Mouse (Mus musculus) CH12.LX (cell line): Measurements from ENCODE around the gene Ranbp10. TPM values are rescaled to one million over a fixed set of nuclear protein-coding genes. Genes with fewer than 3 reads are reported as not detected.

Source experiments
- DNase-seq: peaks from one replicate; pipeline ENCODE4 v3.0.0-alpha.2; 2013; ENCODE audit errors: extremely low read depth
- H3K27ac ChIP-seq: 2 replicates; pipeline ENCODE4 v1.5.1; 2012; ENCODE audit warnings: low read depth, mild to moderate bottlenecking, control low read depth, moderate library complexity; ENCODE audit not compliant: insufficient read depth
- H3K27me3 ChIP-seq: replicated peaks from 2 replicates; pipeline ENCODE3; 2012; ENCODE audit warnings: inconsistent platforms
- H3K36me3 ChIP-seq, 2 experiments: replicated peaks in 1 of 2; 2 replicates each; pipeline versions ENCODE3 to v1.6.1; 2012; ENCODE audit warnings: inconsistent platforms in 1 of 2, low read length in 1 of 2, mild to moderate bottlenecking in 1 of 2, mixed read lengths in 1 of 2, moderate library complexity in 1 of 2; ENCODE audit not compliant: control insufficient read depth in 1 of 2, insufficient read depth in 1 of 2
- H3K4me1 ChIP-seq, 2 experiments: 2 replicates each; pipeline ENCODE4 v1.6.1; 2012; ENCODE audit warnings: inconsistent platforms in 1 of 2, moderate library complexity in 1 of 2; ENCODE audit not compliant: insufficient read depth in 2 of 2, control insufficient read depth in 1 of 2
- H3K4me2 ChIP-seq: 2 replicates; pipeline ENCODE4 v1.6.1; 2012; ENCODE audit warnings: low read depth, mild to moderate bottlenecking, control low read depth; ENCODE audit not compliant: poor library complexity, insufficient read depth, severe bottlenecking
- H3K4me3 ChIP-seq, 3 experiments: fragments of 150-350 bp in 1 of 3; sonication (generic) in 1 of 3; replicated peaks in 1 of 3; 2 replicates each; pipeline versions ENCODE3 to v1.5.1; 2011 to 2012; ENCODE audit warnings: low read depth in 2 of 3, low read length in 2 of 3, mild to moderate bottlenecking in 2 of 3, moderate library complexity in 2 of 3, control low read depth in 1 of 3, improper control_type of control experiment in 1 of 3, inconsistent platforms in 1 of 3, mixed read lengths in 1 of 3; ENCODE audit not compliant: poor library complexity in 1 of 3
- H3K79me2 ChIP-seq: replicated peaks from 2 replicates; pipeline ENCODE4 v1.6.1; 2012; ENCODE audit warnings: mild to moderate bottlenecking, moderate library complexity; ENCODE audit not compliant: control insufficient read depth, poor library complexity, insufficient read depth, severe bottlenecking; ENCODE audit errors: extremely low read depth
- H3K9ac ChIP-seq: 2 replicates; pipeline ENCODE4 v1.6.1; 2012; ENCODE audit warnings: low read depth, mild to moderate bottlenecking, control low read depth, moderate library complexity; ENCODE audit not compliant: insufficient read depth
- H3K9me3 ChIP-seq: replicated peaks from 2 replicates; pipeline ENCODE3; 2012; ENCODE audit warnings: low read length, inconsistent platforms, mixed read lengths
- CHD1 ChIP-seq: IDR thresholded peaks from 2 replicates; pipeline ENCODE4 v1.6.1; 2012; ENCODE audit warnings: low read depth, low read length, improper control_type of control experiment, inconsistent platforms
- CTCF ChIP-seq, 2 experiments: IDR thresholded peaks in 1 of 2; conservative IDR thresholded peaks in 1 of 2; 2 replicates each; pipeline ENCODE4 v1.5.1; 2011 to 2012; ENCODE audit warnings: low read depth in 2 of 2, low read length in 2 of 2, improper control_type of control experiment in 1 of 2, inconsistent platforms in 1 of 2, mild to moderate bottlenecking in 1 of 2, moderate library complexity in 1 of 2
- GABPA ChIP-seq: IDR thresholded peaks from 2 replicates; pipeline ENCODE4 v1.6.1; 2012; ENCODE audit warnings: low read depth, low read length, improper control_type of control experiment, inconsistent platforms; ENCODE audit not compliant: insufficient replicate concordance
- MEF2A ChIP-seq: IDR thresholded peaks from 2 replicates; pipeline ENCODE4 v1.6.1; 2014; ENCODE audit warnings: low read depth, mild to moderate bottlenecking, inconsistent platforms, low read length, improper control_type of control experiment, borderline replicate concordance
- MYC ChIP-seq: IDR thresholded peaks from 2 replicates; pipeline ENCODE4 v1.6.1; 2011; ENCODE audit warnings: low read depth, mild to moderate bottlenecking, improper control_type of control experiment, low read length
- NELFE ChIP-seq: IDR thresholded peaks from 2 replicates; pipeline ENCODE4 v1.6.1; 2011; ENCODE audit warnings: low read depth, low read length, improper control_type of control experiment
- POLR2AphosphoS2 ChIP-seq: IDR thresholded peaks from 2 replicates; pipeline ENCODE4 v1.6.1; 2011; ENCODE audit warnings: low read depth, low read length, improper control_type of control experiment
- RAD21 ChIP-seq: IDR thresholded peaks from 2 replicates; pipeline ENCODE4 v1.6.1; 2011; ENCODE audit warnings: low read depth, mild to moderate bottlenecking, low read length, improper control_type of control experiment, moderate library complexity
- RCOR1 ChIP-seq: conservative IDR thresholded peaks from 2 replicates; pipeline ENCODE4 v1.6.1; 2012; ENCODE audit warnings: low read depth, mild to moderate bottlenecking, inconsistent platforms, low read length, improper control_type of control experiment
- SIN3A ChIP-seq: IDR thresholded peaks from 2 replicates; pipeline ENCODE4 v1.6.1; 2012; ENCODE audit warnings: low read length, improper control_type of control experiment, inconsistent platforms
- SMC3 ChIP-seq: IDR thresholded peaks from 2 replicates; pipeline ENCODE4 v1.6.1; 2011; ENCODE audit warnings: low read depth, low read length, improper control_type of control experiment
- TCF12 ChIP-seq: IDR thresholded peaks from 2 replicates; pipeline ENCODE4 v1.6.1; 2014; ENCODE audit warnings: low read depth, mild to moderate bottlenecking, inconsistent platforms, low read length, improper control_type of control experiment
- ZMIZ1 ChIP-seq: IDR thresholded peaks from 2 replicates; pipeline ENCODE4 v1.6.1; 2012; ENCODE audit warnings: low read depth, mild to moderate bottlenecking, inconsistent platforms, low read length, improper control_type of control experiment
- dilution Hi-C: fragments of 300-500 bp; cut with MboI; formaldehyde crosslinking; loops from 2 replicates; pipeline ENCODE4 v1.14.3; 2020; ENCODE audit warnings: low sequenced_read_pairs; ENCODE audit not compliant: extremely low pct_unique_long_range_greater_than_20kb, extremely low pct_ligation_motif_present
- in situ Hi-C: fragments of 300-500 bp; cut with MboI; formaldehyde crosslinking; loops from 3 replicates; pipeline ENCODE4 v1.14.3; 2019; ENCODE audit warnings: low sequenced_read_pairs, low pct_ligation_motif_present, low pct_unique_long_range_greater_than_20kb, mixed read lengths
- polyA plus RNA-seq: library from polyadenylated mRNA; unstranded; fragments of >175 nt; gene quantifications from 2 replicates; pipeline ENCODE4 v1.2.1, GENCODE M21; 2012; ENCODE audit warnings: low read depth; ENCODE audit not compliant: insufficient read length
- total RNA-seq, 2 experiments: library from RNA; depleted of rRNA; stranded (reverse); fragments of 300-350 nt in 1 of 2; fragments of >200 nt in 1 of 2; gene quantifications; 2 replicates each; pipeline ENCODE4 v1.2.3; 2012 to 2014

Ranbp10 gene
- total and polyA plus RNA-seq, 3 experiments: 7.4 to 15.8 (median 8.7) TPM

DNA sequence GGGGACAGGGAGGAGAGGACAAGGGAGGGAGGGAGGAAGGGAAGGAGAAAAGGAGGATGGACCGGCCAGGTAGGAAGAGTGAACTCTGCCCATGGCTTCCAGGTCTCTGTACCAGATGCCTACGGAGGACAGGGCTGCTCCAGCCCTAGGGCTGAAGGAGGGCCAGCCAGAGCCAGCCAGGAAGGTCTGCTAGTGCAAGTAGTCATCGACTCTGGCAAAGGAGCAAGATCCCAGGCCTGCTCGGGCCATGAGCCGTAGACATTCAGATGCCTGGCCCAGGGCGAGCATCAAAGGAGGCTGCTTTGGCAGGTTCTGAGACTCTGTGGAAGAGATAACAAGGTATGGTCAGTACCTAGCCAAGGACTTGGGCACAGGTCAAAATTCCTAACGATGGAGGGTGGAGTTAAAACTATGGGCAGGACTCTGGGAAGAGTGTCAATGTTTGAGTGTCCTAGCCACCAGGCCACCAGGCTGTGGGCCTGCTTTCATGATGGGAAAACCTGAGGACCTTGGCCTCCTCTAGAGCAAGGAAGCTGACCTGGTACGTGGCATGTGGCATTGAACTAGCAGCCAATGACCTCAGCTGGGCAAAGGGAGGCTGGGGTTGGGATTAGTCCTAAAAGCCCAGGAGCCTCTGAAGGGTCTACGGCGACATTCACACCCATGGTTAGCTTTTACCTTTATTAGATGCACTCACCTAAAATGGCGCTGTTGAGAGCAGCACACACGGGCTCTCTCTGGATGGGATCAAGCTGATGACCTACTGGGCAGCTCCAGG lies 55.6 kb downstream of the Ranbp10 start:
- TF ChIP-seq NELFE (no peak), RAD21 (no peak), MEF2A (no peak), GABPA (no peak), CHD1 (no peak)
- no peak overlapping the region for H3K9ac ChIP-seq
- in situ Hi-C loops: no loop called here
- H3K27me3 ChIP-seq: no peaks in the 10 kb centered on the region
- no peaks in the 10 kb centered on the region for H3K4me1 ChIP-seq
- no peak for DNase-seq
- no peak overlapping the region for H3K4me3 ChIP-seq
- dilution Hi-C loops: no loop called here
- no peaks in the 10 kb centered on the region for H3K9me3 ChIP-seq
- H3K27ac ChIP-seq: no peak overlapping the region
- no peaks in the 10 kb centered on the region for H3K79me2 ChIP-seq
- peaks cover 75 to 90% of the 10 kb centered on the region in 2 experiments for H3K36me3 ChIP-seq
- H3K4me2 ChIP-seq: no peak overlapping the region

DNA sequence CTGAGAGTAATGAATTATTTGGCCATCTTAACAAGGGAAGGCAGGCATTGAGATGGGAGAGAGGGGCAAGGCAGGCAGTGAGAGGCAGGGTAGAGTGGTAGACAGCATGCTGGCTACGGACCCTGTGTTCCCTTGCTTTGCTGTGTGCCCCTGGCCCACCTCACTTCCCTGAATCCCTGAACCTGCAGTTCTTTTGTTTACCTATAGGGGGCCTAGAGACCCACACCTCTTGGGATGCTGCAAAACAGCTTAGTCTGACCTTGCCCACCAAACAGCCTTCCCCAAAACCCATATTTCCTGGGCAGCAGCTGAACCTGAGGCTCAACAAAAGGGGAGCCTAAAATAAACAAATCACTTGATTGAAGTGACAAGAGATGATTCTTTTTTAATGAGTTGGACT lies 56.5 kb downstream of the Ranbp10 start:
- peak; percentile 31 for DNase-seq
- Histone ChIP-seq H3K4me2 (no peak overlapping the region), H3K79me2 (no peaks in the 10 kb centered on the region), H3K4me3 (no peak overlapping the region), H3K27me3 (no peaks in the 10 kb centered on the region), H3K9ac (no peak overlapping the region), H3K9me3 (no peaks in the 10 kb centered on the region), H3K4me1 (no peaks in the 10 kb centered on the region), H3K27ac (no peak overlapping the region), H3K36me3 (peaks cover 66 to 80% of the 10 kb centered on the region in 2 experiments)
- no peak for TF ChIP-seq MEF2A
- TF ChIP-seq POLR2AphosphoS2: no peak
- no peak for TF ChIP-seq CHD1
- no peak for TF ChIP-seq SIN3A
- no peak for TF ChIP-seq MYC
- TF ChIP-seq RAD21: peak; percentile 40
- no peak for TF ChIP-seq TCF12
- TF ChIP-seq SMC3: peak; percentile 49
- no peak for TF ChIP-seq RCOR1
- peak; percentile 66 to 74 for TF ChIP-seq CTCF (conservative IDR thresholded peaks at IDR 0.05 in 1 of 2, IDR thresholded peaks at IDR 0.05 in 1 of 2; ENCODE audit: low read depth in 2 of 2, low read length in 2 of 2)
- TF ChIP-seq ZMIZ1: no peak
- dilution Hi-C loops (no loop called here), in situ Hi-C loops (no loop called here)
